Mouse (Mus musculus) stomach, embryonic 16.5 days (tissue): ENCODE data around the gene Gm36210. TPM values are rescaled to one million over a fixed set of nuclear protein-coding genes. Genes with fewer than 3 reads are reported as not detected.

Experiments
- ATAC-seq: fragments of 200-750 bp; cut with Nextera tagmentation; 2 replicates; pipeline ENCODE4 v1.8.0; 2017; ENCODE audit warnings: moderate number of reproducible peaks, moderate TSS enrichment; ENCODE audit not compliant: insufficient read depth, low FRiP score
- H3K27ac ChIP-seq: fragments of 300-500 bp; sonication (generic); 2 replicates; pipeline ENCODE4 v1.5.1; 2014; ENCODE audit warnings: low read length
- H3K27me3 ChIP-seq: fragments of 300-500 bp; sonication (generic); 2 replicates; pipeline ENCODE4 v1.6.1; 2014; ENCODE audit warnings: low read length, control low read depth, mixed read lengths; ENCODE audit not compliant: control insufficient read depth, insufficient read depth
- H3K36me3 ChIP-seq: fragments of 300-500 bp; sonication (generic); 2 replicates; pipeline ENCODE4 v1.6.1; 2014; ENCODE audit warnings: low read length; ENCODE audit not compliant: control insufficient read depth, insufficient read depth
- H3K4me1 ChIP-seq: fragments of 300-500 bp; sonication (generic); 2 replicates; pipeline ENCODE4 v1.6.1; 2014; ENCODE audit warnings: low read length, control low read depth, mixed read lengths; ENCODE audit not compliant: control insufficient read depth, insufficient read depth
- H3K4me2 ChIP-seq: fragments of 300-500 bp; sonication (generic); 2 replicates; pipeline ENCODE4 v1.6.1; 2014; ENCODE audit warnings: low read depth, low read length, mixed read lengths
- H3K4me3 ChIP-seq: fragments of 300-500 bp; sonication (generic); replicated peaks from 2 replicates; pipeline ENCODE4 v1.5.1; 2014; ENCODE audit warnings: mild to moderate bottlenecking, low read length
- H3K9ac ChIP-seq: fragments of 300-500 bp; sonication (generic); 2 replicates; pipeline ENCODE4 v1.6.1; 2014; ENCODE audit warnings: low read length
- H3K9me3 ChIP-seq: fragments of 300-500 bp; sonication (generic); replicated peaks from 2 replicates; pipeline ENCODE4 v1.6.1; 2016; ENCODE audit warnings: low read length, control low read depth; ENCODE audit not compliant: control insufficient read depth
- WGBS: fragments of 180-500 bp; shearing (Covaris S2); extraction: QIAGEN DNeasy Blood & Tissue Kit; methylation state at CpG from one replicate; pipeline ENCODE4 v1.1.7; 2014; 5-methylcytosine and 5-hydroxymethylcytosine counted together
- polyA plus RNA-seq: library from polyadenylated mRNA; unstranded; fragments of >200 nt; fragmentation: Nextera tagmentation; extraction: Ambion mirVana; gene quantifications from 2 replicates; pipeline ENCODE4 v1.2.1, GENCODE M21; 2015

Gm36210 gene
- polyA plus RNA-seq, 1 experiment from 2014 or later, result 0.10 TPM

GRCm38 (mm10) chr7:4924891-4925301 is 18.6 kb upstream of the Gm36210 start:
- Histone ChIP-seq H3K9ac (peak overlapping the region; percentile 66; the same call in 1 of the 2 replicates), H3K4me3 (peak overlapping the region; percentile 4; the same call in 1 of the 2 replicates), H3K4me2 (peak overlapping the region; percentile 62), H3K36me3 (peaks cover 10% of the 10 kb centered on the region; the same call in 1 of the 2 replicates), H3K27ac (peak overlapping the region; percentile 95), H3K9me3 (no peaks in the 10 kb centered on the region), H3K4me1 (peaks cover 45% of the 10 kb centered on the region), H3K27me3 (no peaks in the 10 kb centered on the region)
- WGBS, result 3% methylated on average over 3 of the region's 4 CpGs
- ATAC-seq, result peak; percentile 53

- Histone ChIP-seq H3K27me3 (no peaks in the 10 kb centered on the region), H3K27ac (peak overlapping the region; percentile 95), H3K4me3 (peak overlapping the region; percentile 28; the same call in 1 of the 2 replicates), H3K9me3 (no peaks in the 10 kb centered on the region), H3K4me2 (peak overlapping the region; percentile 62), H3K9ac (peak overlapping the region; percentile 58), H3K36me3 (peaks cover 14% of the 10 kb centered on the region; the same call in 1 of the 2 replicates), H3K4me1 (peaks cover 45% of the 10 kb centered on the region)
- no peak for ATAC-seq
- WGBS, result 1% methylated on average over 4 of the region's 4 CpGs
Measured at GRCm38 (mm10) chr7:4924483-4924882, 18.2 kb upstream of the Gm36210 start.

- peak overlapping the region; percentile 28 for H3K4me3 ChIP-seq
- H3K36me3 ChIP-seq, result peaks cover 18% of the 10 kb centered on the region; the same call in 1 of the 2 replicates
- peak overlapping the region; percentile 62 for H3K4me2 ChIP-seq
- H3K27ac ChIP-seq, result peak overlapping the region; percentile 95
- no peaks in the 10 kb centered on the region for H3K27me3 ChIP-seq
- ATAC-seq, result no peak
- H3K9me3 ChIP-seq, result no peaks in the 10 kb centered on the region
- WGBS, result 7% methylated on average over 37 of the region's 37 CpGs
- peak overlapping the region; percentile 58 for H3K9ac ChIP-seq
- peaks cover 45% of the 10 kb centered on the region for H3K4me1 ChIP-seq
Measured at GRCm38 (mm10) chr7:4923586-4924364, 17.5 kb upstream of the Gm36210 start.

GRCm38 (mm10) chr7:4922931-4923565 is 16.7 kb upstream of the Gm36210 start:
- H3K27ac ChIP-seq, result peak overlapping the region; percentile 95
- peak overlapping the region; percentile 62 for H3K4me2 ChIP-seq
- 2% methylated on average over 14 of the region's 14 CpGs for WGBS
- peak overlapping the region; percentile 35 for H3K4me3 ChIP-seq
- H3K27me3 ChIP-seq, result no peaks in the 10 kb centered on the region
- peak overlapping the region; percentile 58 for H3K9ac ChIP-seq
- H3K36me3 ChIP-seq, result peaks cover 18% of the 10 kb centered on the region; the same call in 1 of the 2 replicates
- H3K4me1 ChIP-seq, result peaks cover 45% of the 10 kb centered on the region
- ATAC-seq, result no peak
- no peaks in the 10 kb centered on the region for H3K9me3 ChIP-seq

GRCm38 (mm10) chr7:4922508-4922907 is 16.2 kb upstream of the Gm36210 start:
- peak overlapping the region; percentile 58 for H3K9ac ChIP-seq
- no peaks in the 10 kb centered on the region for H3K27me3 ChIP-seq
- H3K4me1 ChIP-seq, result peaks cover 45% of the 10 kb centered on the region
- H3K36me3 ChIP-seq, result peaks cover 18% of the 10 kb centered on the region; the same call in 1 of the 2 replicates
- ATAC-seq, result no peak
- peak overlapping the region; percentile 7 for H3K27ac ChIP-seq
- no peaks in the 10 kb centered on the region for H3K9me3 ChIP-seq
- peak overlapping the region; percentile 35 for H3K4me3 ChIP-seq
- H3K4me2 ChIP-seq, result peak overlapping the region; percentile 62
- under 1% methylated on average over 14 of the region's 14 CpGs for WGBS

GRCm38 (mm10) chr7:4921824-4922482 is 15.6 kb upstream of the Gm36210 start, which contains the start of gene Nat14:
Gene Nat14, plus strand, starts transcription at chr7:4922028.
- H3K9ac ChIP-seq, result peak within 1 kb of the TSS; percentile 58
- H3K9me3 ChIP-seq, result no peaks in the 10 kb centered on the region
- H3K27ac ChIP-seq, result peak within 1 kb of the TSS; percentile 36
- H3K4me1 ChIP-seq, result peaks cover 44% of the 10 kb centered on the region
- H3K4me2 ChIP-seq, result peak within 1 kb of the TSS; percentile 62
- peaks cover 18% of the 10 kb centered on the region; the same call in 1 of the 2 replicates for H3K36me3 ChIP-seq
- WGBS, result 35% methylated on average over 8 of the region's 8 CpGs
- no peaks in the 10 kb centered on the region for H3K27me3 ChIP-seq
- no peak for ATAC-seq
- peak within 1 kb of the TSS; percentile 35 for H3K4me3 ChIP-seq

- Histone ChIP-seq H3K27ac (peak overlapping the region; percentile 36; the same call in 1 of the 2 replicates), H3K4me1 (peaks cover 42% of the 10 kb centered on the region), H3K9ac (no peak overlapping the region; the same call in 1 of the 2 replicates), H3K9me3 (no peaks in the 10 kb centered on the region), H3K4me2 (no peak overlapping the region), H3K27me3 (no peaks in the 10 kb centered on the region), H3K4me3 (no peak overlapping the region), H3K36me3 (peaks cover 18% of the 10 kb centered on the region; the same call in 1 of the 2 replicates)
- 65% methylated on average over 23 of the region's 23 CpGs for WGBS
- no peak for ATAC-seq
Measured at GRCm38 (mm10) chr7:4920976-4921823, 14.9 kb upstream of the Gm36210 start.

GRCm38 (mm10) chr7:4920496-4920895 is 14.2 kb upstream of the Gm36210 start:
- no peak for ATAC-seq
- Histone ChIP-seq H3K4me2 (no peak overlapping the region), H3K27ac (no peak overlapping the region), H3K9me3 (no peaks in the 10 kb centered on the region), H3K27me3 (no peaks in the 10 kb centered on the region), H3K4me3 (no peak overlapping the region), H3K9ac (no peak overlapping the region), H3K4me1 (peaks cover 40% of the 10 kb centered on the region), H3K36me3 (peaks cover 18% of the 10 kb centered on the region; the same call in 1 of the 2 replicates)
- WGBS, result 89% methylated on average over 19 of the region's 19 CpGs
